Mouse (Mus musculus) left cerebral cortex, adult 6 months (tissue): ENCODE results near the gene Ccdc157. TPM values are rescaled to one million over a fixed set of nuclear protein-coding genes. Genes with fewer than 3 reads are reported as not detected.

Experiments used
- long read RNA-seq, 2 experiments: library from polyadenylated mRNA; unstranded; transcript quantifications; one replicate each; pipeline ENCODE4 v2.0.0; 2019 to 2020
- polyA plus RNA-seq: library from polyadenylated mRNA; unstranded; fragments of <200 nt; fragmentation: Nextera tagmentation; gene quantifications from 2 replicates; pipeline ENCODE4 v1.2.3, GENCODE M21; 2021

Ccdc157 gene
- polyA plus RNA-seq, result 4.5 and 5.5 TPM in 2 replicates
- long read RNA-seq, experiment 1, full-length matches to known transcripts, result 8 of 40 reads
- long read RNA-seq, experiment 1, partial matches to known transcripts, result 13 of 40 reads
- long read RNA-seq, experiment 1, other reads (novel, unspliced or antisense), result 19 of 40 reads
- long read RNA-seq, experiment 2, partial matches to known transcripts, result 0 of 3 reads
- long read RNA-seq, experiment 2, other reads (novel, unspliced or antisense), result 3 of 3 reads

GRCm38 (mm10) chr11:4159808-4160708 is at the start of gene Ccdc157, which contains the start of gene Sf3a1:
Ccdc157 (minus strand) TSS chr11:4160293.
Sf3a1 (plus strand) TSS chr11:4160350.

GRCm38 (mm10) chr11:4186486-4187317 is 26.6 kb upstream of the Ccdc157 start, which contains the start of gene Tbc1d10a:
Tbc1d10a (plus strand) TSS chr11:4186789.

GRCm38 (mm10) chr11:4134986-4135935 is 24.8 kb downstream of the Ccdc157 start, which contains the start of gene Rnf215:
Rnf215 (plus strand) TSS chr11:4135202.

GRCm38 (mm10) chr11:4122742-4123579 is 37.1 kb downstream of the Ccdc157 start, which contains the start of gene Sec14l2:
Sec14l2 (minus strand) TSS chr11:4123415.

GRCm38 (mm10) chr11:4095171-4096053 is 64.7 kb downstream of the Ccdc157 start, which contains the start of gene Mtfp1:
Mtfp1 (minus strand) TSS chr11:4095445.

Other genes starting within 250 kb of the Ccdc157 start
- 11.6 and 15.8 TPM in 2 replicates for gene Slc35e4, start 245.6 kb downstream of the Ccdc157 start, polyA plus RNA-seq
- 19.9 and 22.1 TPM in 2 replicates for gene Tcn2, start 228.1 kb downstream of the Ccdc157 start, polyA plus RNA-seq
- gene Pes1, start 196.3 kb downstream of the Ccdc157 start, polyA plus RNA-seq, result 28.6 and 30.3 TPM in 2 replicates
- gene 4930556J24Rik, start 183.5 kb downstream of the Ccdc157 start, polyA plus RNA-seq, result not detected in 2 replicates
- 5.3 and 11.0 TPM in 2 replicates for gene Gal3st1, start 176.7 kb downstream of the Ccdc157 start, polyA plus RNA-seq
- gene Sec14l4, start 128.8 kb downstream of the Ccdc157 start, polyA plus RNA-seq, result 0.27 and 0.38 TPM in 2 replicates
- gene Sec14l3, start 95.5 kb downstream of the Ccdc157 start, polyA plus RNA-seq, result 0.45 and 1.1 TPM in 2 replicates
- 119 and 156 TPM in 2 replicates for gene Mtfp1, start 64.8 kb downstream of the Ccdc157 start, polyA plus RNA-seq
- gene Sec14l2, start 36.9 kb downstream of the Ccdc157 start, polyA plus RNA-seq, result 3.3 and 3.9 TPM in 2 replicates
- gene Rnf215, start 25.1 kb downstream of the Ccdc157 start, polyA plus RNA-seq, result 6.3 and 29.1 TPM in 2 replicates
- gene Sf3a1, start 57 bp upstream of the Ccdc157 start, polyA plus RNA-seq, result 21.0 and 36.4 TPM in 2 replicates
- 30.2 and 56.9 TPM in 2 replicates for gene Tbc1d10a, start 26.5 kb upstream of the Ccdc157 start, polyA plus RNA-seq
- gene Castor1, start 57.9 kb upstream of the Ccdc157 start, polyA plus RNA-seq, result 5.6 and 6.3 TPM in 2 replicates
- 0.09 and 0.27 TPM in 2 replicates for gene Osm, start 76.1 kb upstream of the Ccdc157 start, polyA plus RNA-seq
- gene Lif, start 97.3 kb upstream of the Ccdc157 start, polyA plus RNA-seq, result 0.58 and 0.78 TPM in 2 replicates